Mouse (Mus musculus): ENCODE results near the gene Znrf1.
"Not testable (repeated sequence)": the region's sequence is repeated elsewhere in the genome, so short reads cannot be mapped to it uniquely, and the experiment has no call there.

Gene Znrf1

DNA sequence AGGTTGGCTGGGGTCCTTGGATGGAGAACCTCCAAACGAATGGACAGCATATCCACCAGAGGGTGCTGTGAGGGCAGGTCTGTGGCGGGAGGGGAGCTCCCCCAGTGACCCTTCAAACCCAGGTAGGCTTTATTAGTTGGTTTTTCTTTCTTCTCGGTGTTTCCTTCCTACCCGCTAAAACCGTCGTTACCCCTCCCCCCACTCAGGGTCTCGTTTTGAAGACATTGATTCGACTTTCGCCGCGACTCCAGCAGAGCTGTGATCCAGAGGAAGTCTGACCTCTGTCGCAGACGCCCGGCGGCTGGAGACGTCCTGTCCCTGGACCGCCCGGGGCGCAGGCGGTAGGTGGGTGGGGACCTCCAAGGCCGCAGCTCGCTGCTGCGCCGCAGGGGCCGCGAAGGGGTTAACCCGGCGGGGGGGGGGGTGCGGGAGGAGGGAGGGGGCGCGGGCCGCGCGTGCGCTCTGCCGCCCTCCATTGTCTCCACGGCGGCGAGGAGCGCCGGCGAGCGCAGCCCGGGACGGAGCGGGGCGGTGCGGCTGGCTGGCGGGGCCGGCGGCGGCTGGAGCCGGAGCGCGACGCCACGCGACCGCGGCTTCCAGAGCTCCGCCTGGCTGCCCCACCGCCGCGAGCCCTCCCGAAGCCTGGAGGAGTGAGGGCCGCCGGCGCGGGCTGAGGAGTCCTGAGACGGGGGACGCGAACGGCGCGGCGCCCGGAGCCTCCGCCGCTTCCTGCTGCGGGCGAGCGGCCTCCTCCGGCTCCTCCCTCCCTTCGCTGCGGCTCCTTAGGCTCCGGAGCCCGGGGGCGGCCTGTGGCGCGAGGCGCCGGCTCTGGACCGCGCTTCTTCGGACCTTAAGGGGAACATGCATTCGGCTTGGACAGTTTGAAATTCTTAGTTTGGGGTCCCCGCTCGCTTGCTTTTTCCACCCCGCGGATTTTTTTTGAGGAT, at the start of gene Znrf1:
Gene Znrf1, plus strand, starts transcription at position 67 of the 947 bp plus-strand sequence.
- DNase-seq: peak; percentile 62 to 67

DNA sequence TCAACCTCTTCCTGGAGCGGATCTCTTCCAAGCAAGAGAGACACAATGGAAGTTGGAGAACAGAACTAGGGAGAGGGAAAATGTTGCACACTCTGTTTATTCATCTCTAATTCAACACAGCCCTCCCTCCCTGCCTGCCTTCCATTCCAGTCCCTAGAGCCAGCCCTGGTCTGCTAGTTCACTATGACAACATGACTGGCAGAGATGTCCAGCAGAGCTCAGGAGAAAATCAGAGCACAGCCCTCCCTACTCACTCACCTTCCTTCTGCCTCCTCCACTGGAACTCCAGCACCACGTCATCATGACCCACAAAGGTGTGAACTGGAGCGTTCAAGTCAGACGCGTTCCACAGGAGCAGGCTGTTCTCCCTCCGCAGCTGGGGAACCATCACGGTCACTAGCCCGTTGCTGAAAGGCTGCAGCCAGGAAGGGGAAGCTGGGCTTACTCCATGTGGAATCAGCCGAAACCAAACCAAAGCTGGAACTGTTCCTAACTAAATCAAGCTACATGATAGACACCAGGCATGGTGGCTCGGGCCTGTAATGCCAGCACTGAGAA, 45.8 kb upstream of the Znrf1 start:
- DNase-seq: peak in 1 of 2 experiments; percentile 9

DNA sequence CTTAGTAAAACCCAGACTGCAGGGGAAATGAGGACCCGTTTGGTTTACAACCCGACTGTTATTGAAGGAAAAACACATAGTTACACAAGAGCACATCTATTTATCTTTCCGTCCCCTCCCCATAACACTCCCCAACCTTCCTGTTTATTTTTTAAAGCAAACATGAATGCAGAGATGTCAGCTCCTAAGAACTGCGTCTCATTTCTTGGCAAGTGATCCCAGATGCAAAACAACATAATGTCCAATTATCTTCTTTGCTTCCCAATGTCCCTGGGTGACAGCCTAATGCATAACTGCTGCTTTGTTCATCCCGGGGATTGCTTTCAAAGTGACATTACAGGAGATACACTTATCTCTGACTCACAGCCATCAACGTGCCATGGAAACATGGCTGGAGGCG, 44.7 kb upstream of the Znrf1 start:
- DNase-seq: no peak

DNA sequence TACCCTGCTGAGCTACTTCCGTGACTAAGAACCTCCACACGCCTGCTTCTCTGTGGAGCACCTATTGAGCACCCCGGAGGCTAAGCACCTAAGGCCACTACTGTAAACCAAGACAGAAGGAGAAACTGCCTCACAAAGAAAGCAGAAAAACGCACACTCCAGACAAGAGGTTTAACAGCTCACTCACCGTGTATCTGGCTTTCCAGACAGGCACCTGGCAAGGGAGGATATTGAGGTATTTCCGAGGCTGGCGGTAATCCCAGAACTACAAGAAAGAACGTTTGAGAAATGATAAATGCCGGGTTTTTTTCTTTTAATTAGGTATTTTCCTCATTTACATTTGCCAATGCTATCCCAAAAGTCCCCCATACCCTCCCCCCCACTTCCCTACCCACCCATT, 43.4 kb upstream of the Znrf1 start:
- no peak for DNase-seq

DNA sequence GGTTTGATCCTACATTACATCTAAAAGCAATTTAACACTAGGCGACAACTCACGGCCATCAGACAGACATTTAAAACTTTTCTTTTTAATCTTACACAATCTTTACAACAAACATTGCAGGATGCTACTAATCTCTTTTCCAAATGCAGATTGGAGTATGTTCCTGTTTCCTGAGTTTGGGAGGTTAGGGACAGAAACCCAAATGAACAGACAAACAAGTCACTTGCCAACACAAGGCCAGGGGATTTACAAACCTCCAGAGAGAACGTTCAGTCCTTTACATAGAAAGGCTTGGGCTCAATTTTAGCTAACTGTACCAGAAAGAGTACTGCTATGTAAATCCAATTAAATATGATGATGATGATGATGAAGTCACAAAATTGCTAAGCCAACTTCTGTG, 42.7 kb upstream of the Znrf1 start:
- no peak for DNase-seq

DNA sequence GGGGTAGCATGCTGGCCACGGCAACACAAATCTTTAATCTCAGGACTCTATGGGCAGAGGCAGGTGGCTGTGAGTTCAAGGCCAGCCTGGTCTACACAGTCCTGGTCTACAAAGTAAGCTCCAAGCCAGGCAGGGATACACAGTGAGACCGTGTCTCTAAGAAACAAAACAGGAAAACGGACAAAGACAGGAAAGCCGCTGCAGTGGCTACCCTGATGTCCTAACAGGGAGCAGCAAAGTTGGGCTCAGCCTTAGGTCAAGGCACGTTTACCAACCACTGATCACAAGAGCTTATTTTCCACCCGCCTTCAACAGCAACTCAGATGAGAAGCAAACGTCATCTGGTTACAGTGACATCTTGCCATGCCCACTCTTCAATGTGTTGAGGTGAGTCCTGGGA, 39.6 kb upstream of the Znrf1 start:
- no peak for DNase-seq

DNA sequence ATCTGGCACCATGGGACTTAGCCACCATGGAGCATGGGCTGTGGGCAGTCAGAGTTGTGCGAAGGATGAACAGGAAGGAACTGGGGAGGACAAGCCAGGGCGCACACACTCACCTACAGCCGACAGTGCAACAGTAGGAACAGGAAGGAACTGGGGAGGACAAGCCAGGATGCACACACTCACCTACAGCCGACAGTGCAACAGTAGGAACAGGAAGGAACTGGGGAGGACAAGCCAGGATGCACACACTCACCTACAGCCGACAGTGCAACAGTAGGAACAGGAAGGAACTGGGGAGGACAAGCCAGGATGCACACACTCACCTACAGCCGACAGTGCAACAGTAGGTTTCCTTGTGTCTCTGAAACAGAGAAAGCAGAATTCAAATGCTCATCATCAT, 37.6 kb upstream of the Znrf1 start:
- not testable (repeated sequence) for DNase-seq

DNA sequence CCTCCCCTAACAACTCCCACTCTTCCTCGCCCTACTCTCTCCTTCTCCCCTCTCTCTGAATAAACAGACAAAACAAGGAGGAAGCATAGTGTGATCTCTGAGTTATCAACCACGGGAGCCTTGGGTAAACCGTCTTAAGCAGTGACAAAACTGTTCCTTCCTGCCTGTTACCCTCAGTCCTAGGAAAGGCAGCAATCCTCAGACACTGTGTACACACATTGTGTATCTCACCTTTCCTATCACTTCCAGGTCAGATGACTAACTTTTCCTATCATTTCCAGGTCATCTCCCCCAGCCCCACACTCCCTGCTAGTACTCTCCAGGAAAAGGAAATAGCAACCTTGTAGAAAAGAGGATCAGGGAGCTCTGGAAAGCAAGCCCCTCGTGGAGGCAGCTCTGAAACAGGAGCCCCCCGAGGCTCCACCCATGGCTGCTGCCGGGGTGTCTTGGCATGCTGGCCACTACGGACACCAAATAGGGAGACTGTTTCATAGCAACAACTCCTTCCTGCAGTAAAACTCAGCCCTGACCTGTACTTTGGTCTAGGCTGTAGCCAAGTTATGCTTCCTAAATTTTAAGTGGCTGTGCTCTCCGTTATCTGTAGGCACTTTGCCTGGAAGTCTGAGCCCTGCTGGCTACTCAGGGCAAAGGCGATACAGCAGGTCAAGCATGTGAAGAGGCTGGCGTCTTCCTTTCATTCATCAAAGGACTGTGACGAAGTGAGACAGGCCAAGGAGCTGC, 34.0 kb upstream of the Znrf1 start:
- no peak for DNase-seq

DNA sequence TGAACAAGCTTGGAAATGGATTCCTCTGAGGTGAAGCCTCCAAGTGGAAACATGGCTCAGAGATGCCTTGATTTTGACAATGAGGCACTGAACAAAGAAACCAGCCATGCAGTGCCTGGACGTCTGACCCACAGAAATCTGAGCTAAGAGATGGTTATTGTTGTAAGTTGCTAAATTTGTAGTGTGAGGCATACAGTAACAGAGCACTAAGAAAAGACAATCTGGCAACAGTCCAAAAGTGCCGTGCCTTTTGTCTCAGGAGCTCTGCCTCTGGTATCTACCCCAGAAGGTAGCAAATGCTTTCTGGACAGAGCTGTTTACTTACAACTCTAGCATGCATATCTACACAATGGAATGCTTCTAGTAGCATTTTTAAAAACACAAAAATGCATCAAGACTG, 27.3 kb upstream of the Znrf1 start:
- no peak for DNase-seq

DNA sequence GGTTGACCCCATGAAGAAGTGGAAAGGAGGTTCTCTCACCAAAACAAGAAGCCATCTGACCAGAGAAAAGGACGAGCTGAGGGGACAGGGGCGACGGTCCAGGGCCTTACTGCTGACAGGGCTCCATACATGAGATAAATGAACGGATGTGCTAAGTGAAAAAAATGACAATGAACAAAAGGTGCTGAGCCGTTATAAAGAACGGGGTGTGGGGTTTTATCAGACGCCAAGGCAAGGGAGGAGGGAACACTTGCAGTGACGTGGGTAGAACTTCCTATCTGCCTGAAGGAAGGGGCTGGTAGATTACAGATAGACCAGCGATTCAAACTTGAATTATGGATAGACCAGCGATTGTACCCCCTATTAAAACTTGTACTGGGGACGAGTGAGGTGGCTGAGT, 26.6 kb upstream of the Znrf1 start:
- DNase-seq: no peak

DNA sequence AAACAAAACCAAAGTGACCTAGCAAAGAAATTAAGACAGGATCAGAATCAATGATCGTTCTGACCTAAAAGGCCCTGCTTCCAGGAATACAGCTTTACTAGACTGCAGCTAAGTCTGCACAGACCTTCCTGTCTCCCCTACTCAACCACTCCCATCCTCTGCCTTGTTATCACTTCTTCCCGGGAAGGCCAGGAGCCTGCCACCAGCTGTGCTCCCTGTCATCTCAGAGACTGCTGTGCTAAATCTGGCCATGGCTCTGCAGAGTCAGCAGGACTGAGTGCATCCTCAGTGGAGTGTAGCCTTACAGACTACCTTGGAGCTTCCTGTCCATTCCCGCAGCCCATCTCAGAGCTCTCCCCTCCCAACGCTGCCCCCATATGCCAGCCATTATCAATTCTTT, 25.5 kb upstream of the Znrf1 start:
- DNase-seq: no peak

DNA sequence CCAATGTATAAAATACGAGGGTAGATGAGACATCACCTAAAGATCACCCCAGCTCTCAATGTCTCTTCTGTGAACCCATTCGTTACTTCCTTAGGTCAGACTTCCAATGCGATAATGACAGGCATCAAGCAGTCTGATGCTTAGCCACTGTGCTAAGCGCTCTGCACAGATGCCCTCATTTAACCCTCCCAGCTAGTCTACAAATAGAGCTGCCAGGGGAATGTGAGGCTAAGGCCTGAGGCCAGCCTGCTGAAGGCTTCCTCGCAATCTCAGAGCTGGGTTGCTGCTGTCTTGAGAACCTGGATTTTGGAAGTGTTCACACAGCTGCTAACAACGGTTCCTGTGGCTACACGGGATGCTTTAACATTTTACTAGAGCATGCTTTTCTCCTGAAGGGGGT, 23.0 kb upstream of the Znrf1 start:
- DNase-seq: no peak

DNA sequence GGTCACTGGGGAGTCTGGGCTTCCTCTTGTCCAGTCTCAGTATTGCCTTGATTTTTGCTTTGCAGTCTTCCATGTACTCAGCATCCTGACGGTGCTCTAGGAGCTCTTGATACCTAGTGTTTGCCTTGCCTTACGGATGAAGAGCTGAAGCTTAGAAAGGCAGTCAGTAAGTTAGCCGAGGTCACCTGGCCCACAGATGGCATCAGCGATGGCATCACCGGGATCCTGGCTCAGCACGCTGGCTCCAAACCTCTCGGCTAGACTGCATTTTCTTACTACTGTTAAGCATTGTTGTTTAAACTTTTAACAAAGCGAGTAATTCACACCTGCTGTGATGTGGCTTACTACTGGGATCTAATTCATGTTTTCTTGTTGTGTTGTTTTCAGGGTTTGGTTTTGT, 22.5 kb upstream of the Znrf1 start:
- DNase-seq: no peak

DNA sequence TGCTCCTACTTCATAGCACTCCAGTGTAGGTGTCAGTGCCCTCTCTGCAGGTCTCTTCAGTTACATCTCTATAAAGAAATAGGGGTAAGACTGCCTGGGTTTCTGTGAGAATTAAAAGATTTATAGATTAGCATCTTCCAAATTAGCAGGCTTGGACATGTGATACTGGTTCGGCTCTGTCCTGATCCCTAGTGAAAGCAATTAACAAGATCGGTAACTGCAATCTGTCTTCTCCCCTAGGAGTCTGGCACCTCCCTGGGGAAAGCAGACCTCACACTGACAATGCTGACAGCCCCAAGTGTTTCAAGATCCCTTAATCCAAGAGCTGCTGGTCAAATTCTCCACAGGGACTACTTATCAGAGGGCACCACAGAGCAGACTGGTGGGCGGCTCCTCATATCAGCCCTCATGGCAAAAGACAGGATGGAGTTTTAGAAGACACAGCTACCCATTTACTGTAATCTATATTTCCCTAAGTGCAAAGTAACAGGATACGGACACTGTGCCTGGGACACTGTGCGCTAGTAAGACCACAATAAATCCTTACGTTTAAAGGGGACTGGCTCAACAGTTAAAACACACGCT, 19.4 kb upstream of the Znrf1 start:
- DNase-seq: no peak

DNA sequence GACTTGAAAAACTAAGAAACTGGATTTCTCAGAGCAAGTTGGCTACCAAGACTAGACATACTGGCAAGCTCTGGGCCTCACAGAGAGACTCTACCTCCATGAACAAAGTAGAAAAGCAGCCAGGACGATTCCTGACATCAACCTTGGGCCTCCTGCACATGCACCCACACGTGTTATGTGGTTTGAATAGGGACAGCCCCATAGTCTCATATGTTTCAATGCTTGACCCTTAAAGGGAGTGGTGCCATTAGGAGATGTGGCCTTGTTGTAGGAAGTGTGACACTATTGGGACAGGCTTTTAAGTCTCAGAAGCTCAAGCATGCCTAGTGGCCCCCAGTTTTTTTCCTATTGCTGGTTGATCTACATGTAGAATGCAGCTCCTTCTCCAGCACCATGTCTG, 18.4 kb upstream of the Znrf1 start:
- DNase-seq: no peak

DNA sequence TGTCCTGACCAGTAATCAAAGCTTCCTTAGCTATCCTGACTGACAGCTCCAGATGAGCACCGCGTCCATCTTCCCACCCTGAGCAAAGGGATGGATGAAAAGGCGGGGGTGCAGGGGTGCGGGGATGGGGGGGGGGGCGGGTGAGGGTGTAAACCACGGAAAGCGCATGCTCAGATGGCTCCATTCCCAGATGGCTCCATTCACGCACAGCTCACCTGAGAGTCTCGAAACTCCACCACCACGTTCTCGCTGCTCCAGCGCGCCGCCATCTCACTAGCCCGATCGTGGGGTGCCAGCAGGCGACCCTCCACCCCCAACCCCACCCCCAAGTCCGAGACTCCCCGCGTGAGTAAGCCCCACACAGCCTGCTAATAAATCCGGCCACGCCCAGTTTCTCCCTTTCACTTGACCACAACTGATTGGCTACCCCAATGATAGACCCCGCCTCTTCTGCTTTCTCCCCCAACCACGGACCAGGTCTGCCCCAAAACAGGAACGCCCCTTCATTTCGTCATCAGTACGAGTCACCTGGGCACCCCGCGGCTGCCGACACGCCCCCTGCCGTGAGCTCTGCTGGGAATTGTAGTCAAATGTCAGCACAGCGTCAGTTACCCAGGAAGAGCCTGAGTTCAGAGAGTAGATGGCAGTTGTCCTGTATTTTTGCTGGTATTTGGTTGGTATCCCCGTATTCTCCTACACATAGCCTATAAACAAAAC, 14.0 kb upstream of the Znrf1 start, which contains the start of gene Wdr59:
Gene Wdr59, minus strand, starts transcription at position 380 of the 717 bp plus-strand sequence.
- peak; percentile 98 to 99 for DNase-seq

DNA sequence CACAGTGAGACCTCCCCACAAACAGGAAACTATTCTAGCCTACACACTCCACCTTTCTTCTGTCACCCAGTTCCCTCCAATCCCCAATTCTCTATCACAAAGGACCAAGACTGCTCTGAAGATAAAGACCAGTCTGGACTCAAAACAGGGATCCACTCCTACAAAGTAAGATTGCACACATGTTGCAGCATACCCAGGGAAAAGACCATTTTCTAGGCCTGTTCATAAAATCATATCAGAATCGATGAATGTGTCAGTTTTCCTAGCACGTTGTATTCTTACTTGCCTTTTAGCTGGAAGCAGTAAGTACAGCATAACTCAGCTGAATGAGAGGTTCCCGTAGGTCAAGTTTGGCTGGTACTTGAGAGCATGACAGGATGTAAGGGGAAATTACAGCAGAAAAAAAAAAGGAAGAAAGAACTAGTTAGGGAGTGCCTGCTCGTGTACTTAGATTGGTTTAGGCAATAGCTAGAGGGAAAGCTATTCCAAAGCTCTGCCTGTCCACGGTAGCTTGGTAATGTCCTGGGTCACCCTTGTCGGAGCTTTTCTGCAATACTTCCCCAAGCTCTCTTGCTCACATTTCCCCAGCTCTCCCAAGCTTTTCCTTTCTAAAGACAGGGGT, 9.4 kb upstream of the Znrf1 start:
- DNase-seq: no peak

DNA sequence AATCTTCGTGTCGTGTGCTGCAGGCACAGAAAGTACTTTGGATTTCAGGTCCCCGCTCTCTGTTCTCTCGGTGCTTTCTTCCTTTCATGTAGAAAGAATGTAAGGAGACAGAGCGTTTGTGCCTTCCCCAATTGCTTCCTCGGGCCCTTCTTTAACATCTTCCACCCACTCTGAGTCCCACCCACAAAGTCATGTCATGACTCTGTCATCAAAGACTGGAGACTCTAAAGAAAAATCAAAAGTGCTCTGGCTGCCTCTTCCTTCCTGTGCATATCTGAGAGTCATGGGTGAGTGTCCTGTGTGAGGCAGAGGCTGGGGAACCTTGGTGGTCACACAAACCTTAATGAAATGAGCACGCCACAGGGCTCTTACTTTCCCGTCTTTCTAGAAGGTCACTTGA, 8.7 kb upstream of the Znrf1 start:
- DNase-seq: no peak

DNA sequence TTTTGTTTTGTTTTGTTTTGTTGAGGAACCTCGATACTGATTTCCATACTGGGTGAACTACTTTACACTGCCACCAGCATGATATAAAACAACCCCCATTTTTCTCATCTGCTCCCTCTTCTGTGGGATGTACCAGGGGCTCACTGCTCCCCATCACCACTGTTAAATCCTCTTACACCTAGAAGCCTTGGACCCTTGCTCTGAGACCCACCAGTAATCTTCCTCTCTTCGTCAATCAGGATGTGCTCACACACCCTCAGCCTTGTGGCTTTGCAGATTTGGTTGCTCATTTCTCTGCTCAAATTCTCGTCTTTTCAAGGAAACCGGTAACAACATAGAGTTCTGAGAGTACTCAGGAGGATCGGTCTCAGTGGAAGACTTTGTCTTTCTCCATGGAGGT, 7.8 kb upstream of the Znrf1 start:
- DNase-seq: no peak

DNA sequence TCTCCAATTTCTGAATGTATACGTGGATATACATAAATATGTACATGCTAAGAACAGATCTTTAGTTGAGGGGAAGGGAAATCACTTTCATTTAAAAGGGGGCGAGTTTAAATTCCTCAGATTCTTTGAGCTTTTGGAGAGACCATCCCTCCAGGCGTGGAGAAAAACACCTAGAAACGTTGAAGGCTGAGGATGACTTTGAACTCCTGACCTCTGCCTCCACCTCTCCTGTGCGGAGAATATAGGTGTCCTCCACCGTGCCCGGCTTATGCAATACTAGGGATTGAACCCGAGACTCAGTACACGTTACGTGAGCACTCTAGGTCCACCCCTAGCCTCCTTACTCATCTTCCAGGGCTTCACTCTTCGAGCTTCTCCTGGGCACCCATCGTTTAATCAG, 4.7 kb upstream of the Znrf1 start:
- no peak for DNase-seq

DNA sequence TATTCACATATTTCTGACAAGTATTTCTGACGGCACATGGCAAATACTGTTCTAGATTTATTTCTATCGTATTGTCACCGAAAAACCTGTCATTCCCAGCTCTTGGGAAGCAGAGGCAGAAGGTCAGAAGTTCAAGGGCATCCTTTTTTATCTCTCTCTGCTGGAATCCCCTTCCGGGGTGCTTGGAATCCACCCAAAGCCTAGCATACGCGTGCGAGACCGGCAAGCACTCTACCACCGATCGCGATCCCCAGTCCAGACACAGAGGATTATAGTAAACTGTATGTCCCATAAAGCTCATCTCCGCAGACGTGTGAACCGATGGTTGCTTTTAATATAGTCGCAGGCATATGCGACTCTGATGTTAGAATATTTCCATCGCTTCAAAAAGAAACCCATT, 4.3 kb upstream of the Znrf1 start:
- DNase-seq: no peak

DNA sequence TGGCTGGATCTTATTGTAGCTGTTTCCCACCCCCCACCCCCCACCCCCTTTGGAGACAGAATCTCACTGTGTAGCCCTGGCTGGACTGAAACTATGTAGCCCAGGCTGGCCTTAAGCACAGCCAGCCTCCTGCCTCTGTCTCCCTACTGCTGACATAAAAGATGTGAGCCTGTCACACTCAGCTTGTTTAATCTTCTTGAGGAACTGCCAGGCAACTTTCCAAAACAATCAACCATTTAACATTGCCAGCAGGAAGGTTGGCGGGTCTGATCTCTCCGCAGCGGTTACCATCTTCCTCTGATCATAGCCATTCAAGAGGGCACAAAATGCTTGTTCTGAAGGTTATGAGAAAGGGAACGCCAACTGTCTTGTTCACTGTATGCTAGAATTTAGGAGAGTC, 2.4 kb upstream of the Znrf1 start:
- no peak for DNase-seq
